Mouse (Mus musculus): ENCODE results near the gene March9.
"Not testable (repeated sequence)": the region's sequence is repeated elsewhere in the genome, so short reads cannot be mapped to it uniquely, and the experiment has no call there.

March9 gene

GRCm38 (mm10) chr10:127063239-127063872 lies 3.4 kb upstream of the March9 start, which contains the start of gene Cdk4:
Gene Cdk4 (plus strand): TSS chr10:127063534.
- peak; percentile 92 for DNase-seq (ENCODE audit: extremely low read depth, low read depth)

- DNase-seq (ENCODE audit: extremely low read depth, low read depth), result no peak
Observed at GRCm38 (mm10) chr10:127062503-127062902, 2.5 kb upstream of the March9 start.

DNA sequence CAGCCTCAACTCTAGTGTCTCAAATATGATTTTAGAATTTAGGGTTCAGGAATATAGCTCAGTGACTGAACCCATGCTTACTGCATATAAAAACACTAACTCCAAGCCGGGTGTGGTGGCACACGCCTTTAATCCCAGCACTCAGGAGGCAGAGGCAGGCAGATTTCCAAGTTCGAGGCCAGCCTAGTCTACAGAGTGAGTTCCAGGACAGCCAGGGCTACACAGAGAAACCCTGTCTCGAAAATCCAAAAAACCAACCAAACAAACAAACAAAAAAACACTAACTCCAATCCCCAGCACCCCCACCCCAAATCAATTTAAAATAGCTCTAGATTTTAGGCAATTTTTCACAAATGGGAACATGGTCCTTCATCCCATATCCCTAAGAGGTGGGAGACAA lies 2.1 kb upstream of the March9 start:
- not testable (repeated sequence) for DNase-seq (ENCODE audit: extremely low read depth, low read depth)

DNA sequence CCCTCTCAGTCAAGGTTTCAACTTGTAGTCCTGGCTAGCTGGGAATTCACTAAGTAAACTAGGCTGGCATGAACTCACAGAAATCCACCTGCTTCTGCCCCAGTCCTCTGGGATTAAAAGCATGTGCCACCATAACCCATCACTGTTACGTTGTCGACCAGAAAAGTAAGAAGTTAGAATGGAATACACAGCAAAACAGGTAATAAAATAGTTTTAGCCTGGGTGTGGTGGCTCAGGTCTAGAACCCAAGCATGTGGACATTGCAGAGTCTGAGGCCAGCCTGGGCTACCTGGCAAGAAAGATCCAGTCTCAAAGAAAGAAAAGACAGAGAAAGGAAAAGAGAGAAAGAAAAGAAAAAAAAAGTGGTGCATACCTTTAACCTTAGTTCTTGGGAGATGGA lies 1.5 kb upstream of the March9 start:
- DNase-seq (ENCODE audit: extremely low read depth, low read depth), result no peak

DNA sequence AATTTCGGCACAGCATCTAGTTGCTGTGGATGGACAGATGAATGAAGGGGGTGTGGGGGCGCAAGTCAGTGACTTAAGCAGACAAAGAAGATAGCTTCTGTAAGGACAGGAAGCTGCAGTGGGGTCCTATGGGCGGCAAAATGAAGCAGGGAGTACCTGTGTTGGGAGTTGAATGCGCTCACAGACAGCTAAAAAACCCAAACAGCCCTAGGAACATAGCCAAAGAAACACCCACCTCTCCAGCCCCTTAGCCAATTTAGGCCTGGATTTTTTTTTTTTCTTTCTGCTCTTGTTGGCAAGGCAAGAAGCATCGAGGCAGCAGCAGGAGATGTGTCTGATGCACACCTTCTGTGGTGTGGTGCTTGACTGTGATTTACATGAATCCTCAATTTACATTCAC lies 1.1 kb upstream of the March9 start:
- DNase-seq (ENCODE audit: extremely low read depth, low read depth), result no peak

- no peak for DNase-seq (ENCODE audit: extremely low read depth, low read depth)
Observed at GRCm38 (mm10) chr10:127059174-127059967, 613 bp downstream of the March9 start.

GRCm38 (mm10) chr10:127058708-127059107 lies 1.3 kb downstream of the March9 start:
- no peak for DNase-seq (ENCODE audit: extremely low read depth, low read depth)

DNA sequence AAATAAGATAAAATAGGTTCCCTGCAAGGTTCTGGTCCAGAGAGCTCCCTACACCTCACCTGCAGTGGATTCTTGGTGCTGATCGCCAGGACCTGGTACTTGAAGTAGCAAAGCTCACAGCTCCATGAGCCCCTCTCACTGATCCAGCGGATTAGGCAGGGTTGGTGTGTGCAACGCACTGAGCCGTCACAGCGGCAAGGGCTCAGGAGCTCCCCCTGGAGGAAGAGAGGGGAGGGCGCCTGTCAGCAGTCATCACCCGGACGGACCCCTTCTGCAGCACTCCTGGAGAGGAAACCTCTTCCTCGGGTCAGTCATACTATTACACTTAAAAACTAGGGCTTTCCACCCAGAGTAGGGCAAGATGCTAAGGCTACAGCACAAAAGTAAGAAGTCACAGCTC lies 1.8 kb downstream of the March9 start:
- no peak for DNase-seq (ENCODE audit: extremely low read depth, low read depth)

DNA sequence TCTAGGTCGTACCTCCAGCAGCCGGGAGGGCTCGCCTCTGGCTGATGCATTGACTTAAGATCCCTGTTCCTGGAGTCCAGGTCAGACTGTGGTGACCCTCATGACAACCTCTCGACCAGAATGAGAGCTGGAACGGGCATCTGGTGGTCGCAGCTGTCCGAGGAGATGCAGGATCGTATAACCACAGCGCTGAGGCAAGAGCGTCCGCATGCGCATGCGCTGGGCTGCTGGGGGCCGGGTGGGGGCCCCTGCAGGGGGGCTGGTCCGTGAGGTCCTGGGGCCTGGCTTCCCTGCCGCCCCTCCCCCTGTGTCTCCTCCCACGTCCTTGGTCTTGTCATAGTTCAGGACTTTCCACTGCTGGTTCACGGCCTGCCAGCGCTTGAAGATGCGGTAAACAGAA lies 3.5 kb downstream of the March9 start:
- DNase-seq (ENCODE audit: extremely low read depth, low read depth), result no peak

DNA sequence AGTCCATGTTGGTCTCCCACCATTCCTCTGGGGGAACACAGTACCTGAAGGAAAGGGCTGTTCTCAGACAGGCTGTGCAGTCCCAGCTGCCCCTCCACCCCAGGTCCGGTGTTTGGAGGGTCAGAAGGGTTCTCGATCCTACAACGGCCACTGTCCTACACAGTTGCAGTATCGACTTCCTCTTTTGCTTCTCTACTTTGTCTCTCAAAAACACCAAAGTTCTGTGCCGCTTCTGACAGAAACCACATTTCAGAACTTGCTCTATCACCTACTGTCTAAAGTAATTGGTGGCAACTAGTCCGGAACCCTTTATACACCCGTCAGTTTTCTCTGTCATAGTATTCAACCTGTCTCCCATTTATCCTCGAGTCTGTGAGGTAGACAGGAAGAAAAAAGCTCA lies 4.6 kb downstream of the March9 start:
- DNase-seq (ENCODE audit: extremely low read depth, low read depth), result no peak

DNA sequence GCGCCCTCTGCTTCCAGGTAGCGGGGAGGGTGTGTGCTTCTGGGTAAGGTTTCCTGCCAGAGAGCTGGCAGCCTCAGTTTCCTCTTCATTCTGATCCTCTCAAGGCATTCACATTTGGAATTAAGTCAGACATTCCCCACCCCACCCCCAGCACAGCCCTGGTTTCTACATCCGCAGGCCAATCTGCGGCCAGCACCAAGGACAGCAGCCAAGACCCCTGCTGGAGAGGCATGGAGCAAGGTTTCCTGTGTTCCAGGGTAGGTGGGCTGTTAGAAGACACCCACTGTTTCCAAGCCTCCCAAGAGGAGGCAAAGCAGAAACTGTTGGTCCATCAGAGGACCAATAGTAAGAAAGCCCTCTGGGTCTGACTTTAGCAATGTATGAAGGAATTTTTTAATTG lies 5.3 kb downstream of the March9 start:
- no peak for DNase-seq (ENCODE audit: extremely low read depth, low read depth)

- no peak for DNase-seq (ENCODE audit: extremely low read depth, low read depth)
Observed at GRCm38 (mm10) chr10:127050119-127050474, 9.9 kb downstream of the March9 start.

DNA sequence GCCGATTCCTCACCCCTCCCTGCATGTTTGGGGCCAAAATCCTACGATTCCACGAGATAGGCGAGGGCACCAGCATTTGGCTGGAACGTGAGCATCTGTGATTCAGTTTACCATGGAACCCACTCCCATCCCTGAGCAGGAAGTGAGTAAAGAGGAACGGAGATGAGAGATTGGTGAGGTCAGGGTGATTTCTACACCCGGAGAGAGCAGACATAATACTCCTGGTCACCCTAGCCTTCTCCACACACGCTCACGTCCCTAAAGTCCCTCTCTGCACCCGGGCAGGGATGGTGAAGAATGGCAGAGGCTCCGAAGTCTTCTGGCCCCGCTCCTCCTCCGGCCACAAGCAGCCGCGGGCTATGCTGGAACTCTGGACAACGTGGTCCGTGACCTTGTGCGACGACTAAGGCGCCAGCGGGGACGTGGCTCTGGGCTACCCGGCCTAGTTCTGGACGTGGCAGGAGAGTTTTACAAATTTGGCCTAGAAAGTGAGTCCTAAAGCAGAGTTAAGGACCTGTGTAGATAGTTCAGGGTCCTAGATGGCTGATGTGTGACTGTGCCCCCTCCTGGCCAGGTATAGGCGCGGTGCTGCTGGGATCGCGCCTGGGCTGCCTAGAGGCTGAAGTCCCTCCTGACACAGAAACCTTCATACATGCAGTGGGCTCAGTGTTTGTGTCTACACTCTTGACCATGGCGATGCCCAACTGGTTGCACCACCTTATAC lies 10.4 kb downstream of the March9 start:
- no peak for DNase-seq (ENCODE audit: extremely low read depth, low read depth)

DNA sequence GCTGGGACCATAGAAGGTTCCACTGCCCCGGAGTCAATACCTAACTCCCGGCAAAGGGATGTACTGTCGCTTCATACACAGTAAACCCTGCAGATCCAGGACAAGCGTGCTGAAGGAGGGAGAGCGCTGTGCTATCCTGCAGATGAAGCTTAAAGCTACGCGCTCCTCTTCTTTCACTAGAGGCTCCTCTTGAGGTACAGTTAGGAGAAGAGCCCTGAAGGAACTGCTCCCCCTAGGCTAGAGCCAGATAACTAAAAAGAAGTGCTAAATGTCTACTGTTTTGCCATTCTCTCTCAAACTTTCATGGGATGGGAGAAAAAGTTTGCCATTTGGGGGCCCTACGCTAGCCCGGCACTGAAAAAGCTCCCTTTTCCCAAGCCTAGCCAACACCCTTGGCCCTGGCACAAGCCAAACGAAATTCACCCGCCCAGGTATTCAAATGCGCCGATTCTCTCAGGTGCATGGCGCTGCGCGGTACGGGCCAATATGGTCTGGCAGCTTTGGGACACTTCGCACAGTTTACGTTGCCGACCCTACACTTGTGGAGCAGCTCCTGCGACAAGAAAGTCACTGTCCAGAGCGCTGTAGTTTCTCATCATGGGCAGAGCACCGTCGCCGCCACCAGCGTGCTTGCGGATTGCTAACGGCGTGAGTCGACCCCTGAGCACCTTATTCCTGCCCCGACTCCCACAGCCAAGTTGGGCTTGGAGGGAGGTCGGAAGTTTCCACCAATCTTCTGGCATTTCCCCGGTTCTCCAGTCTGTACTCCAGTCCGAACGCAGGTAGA lies 11.2 kb downstream of the March9 start:
- DNase-seq (ENCODE audit: extremely low read depth, low read depth), result no peak

DNA sequence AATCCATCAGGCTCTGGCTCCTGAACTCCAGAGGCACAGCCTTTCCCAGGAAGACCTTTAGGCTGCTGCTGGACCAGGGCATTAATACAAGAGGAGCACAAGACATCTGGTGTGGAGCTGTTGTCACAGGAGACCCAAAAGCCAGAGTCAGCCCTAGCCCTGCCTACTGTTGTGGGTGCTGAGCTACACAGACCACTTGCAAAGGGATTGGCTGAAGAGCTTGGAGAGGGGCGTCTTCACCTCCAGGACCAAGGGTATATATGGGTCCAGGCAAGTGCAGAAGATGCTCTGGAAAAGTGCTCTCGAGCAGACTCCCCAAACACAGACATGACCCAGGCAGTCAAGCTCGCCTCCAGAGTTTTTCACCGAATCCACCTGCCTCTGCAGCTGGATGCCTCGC lies 12.0 kb downstream of the March9 start, which contains the start of gene Cyp27b1:
Gene Cyp27b1, plus strand, starts transcription at position 297 of the 400 bp plus-strand sequence.
- no peak for DNase-seq (ENCODE audit: extremely low read depth, low read depth)

GRCm38 (mm10) chr10:127043187-127043586 lies 16.8 kb downstream of the March9 start:
- DNase-seq (ENCODE audit: extremely low read depth, low read depth), result no peak

- no peak for DNase-seq (ENCODE audit: extremely low read depth, low read depth)
Observed at GRCm38 (mm10) chr10:127042468-127043115, 17.4 kb downstream of the March9 start.

DNA sequence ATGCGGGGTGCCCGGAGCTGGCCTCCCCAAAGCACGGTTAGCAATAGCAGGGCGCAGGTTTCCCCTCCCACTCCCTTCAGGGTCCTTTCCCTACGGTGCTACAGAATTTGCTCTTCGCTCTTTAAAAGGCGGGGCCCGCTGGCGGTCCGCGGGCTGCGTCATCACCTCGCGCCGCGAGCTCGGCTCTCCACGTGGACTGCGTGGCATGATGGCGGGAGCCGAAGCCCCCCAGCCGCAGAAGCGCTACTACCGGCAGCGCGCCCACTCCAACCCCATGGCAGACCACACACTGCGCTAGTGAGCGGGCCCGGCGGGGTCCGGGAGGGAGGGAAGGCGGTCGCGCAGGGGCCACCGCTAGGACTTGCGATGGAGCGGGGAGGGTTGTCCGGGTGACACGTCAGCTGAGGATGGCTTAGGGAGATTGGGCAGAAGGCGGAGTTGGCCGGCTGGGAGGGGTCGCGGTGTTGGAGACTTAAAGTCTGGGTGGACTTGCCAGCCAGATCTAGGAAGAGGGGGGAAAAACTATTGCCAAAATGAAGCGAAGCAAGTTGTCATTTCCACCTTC lies 18.1 kb downstream of the March9 start:
- peak; percentile 70 for DNase-seq (ENCODE audit: extremely low read depth, low read depth)

GRCm38 (mm10) chr10:127041274-127041766 lies 18.7 kb downstream of the March9 start, which contains the start of the genes Mettl1 and Eef1akmt3:
Gene Mettl1 (plus strand): TSS chr10:127041414.
Gene Eef1akmt3 (minus strand): TSS chr10:127041513.
- DNase-seq (ENCODE audit: extremely low read depth, low read depth), result no peak

- DNase-seq (ENCODE audit: extremely low read depth, low read depth), result no peak
Observed at GRCm38 (mm10) chr10:127040569-127041214, 19.3 kb downstream of the March9 start.
